Mouse (Mus musculus) midbrain, embryonic 13.5 days (tissue): ENCODE data around the gene Prkcb. TPM values are rescaled to one million over a fixed set of nuclear protein-coding genes. Genes with fewer than 3 reads are reported as not detected.

ENCODE experiments used
- ATAC-seq: fragments of 200-750 bp; cut with Nextera tagmentation; 2 replicates; pipeline ENCODE4 v1.8.0; 2017; ENCODE audit warnings: mild to moderate bottlenecking, moderate TSS enrichment, moderate library complexity
- H3K27ac ChIP-seq: fragments of 300-500 bp; sonication (generic); 2 replicates; pipeline ENCODE4 v1.5.1; 2015; ENCODE audit warnings: inconsistent platforms, mild to moderate bottlenecking, moderate library complexity
- H3K27me3 ChIP-seq: fragments of 300-500 bp; sonication (generic); 2 replicates; pipeline ENCODE4 v1.6.1; 2015; ENCODE audit warnings: mild to moderate bottlenecking, inconsistent platforms
- H3K36me3 ChIP-seq: fragments of 300-500 bp; sonication (generic); 2 replicates; pipeline ENCODE4 v1.6.1; 2015; ENCODE audit warnings: mild to moderate bottlenecking, inconsistent platforms
- H3K4me1 ChIP-seq: fragments of 300-500 bp; sonication (generic); replicated peaks from 2 replicates; pipeline ENCODE4 v1.6.1; 2015; ENCODE audit warnings: inconsistent platforms
- H3K4me2 ChIP-seq: fragments of 300-500 bp; sonication (generic); replicated peaks from 2 replicates; pipeline ENCODE4 v1.6.1; 2015; ENCODE audit warnings: moderate library complexity, mild to moderate bottlenecking, inconsistent platforms
- H3K4me3 ChIP-seq: fragments of 300-500 bp; sonication (generic); replicated peaks from 2 replicates; pipeline ENCODE4 v1.5.1; 2015; ENCODE audit warnings: mild to moderate bottlenecking, inconsistent platforms
- H3K9ac ChIP-seq: fragments of 300-500 bp; sonication (generic); replicated peaks from 2 replicates; pipeline ENCODE4 v1.6.1; 2015; ENCODE audit warnings: mild to moderate bottlenecking, inconsistent platforms
- H3K9me3 ChIP-seq: fragments of 300-500 bp; sonication (generic); 2 replicates; pipeline ENCODE4 v1.6.1; 2016; ENCODE audit warnings: mild to moderate bottlenecking, inconsistent platforms
- WGBS: fragments of 180-500 bp; shearing (Covaris S2); methylation state at CpG from one replicate; pipeline ENCODE4 v1.1.7; 2015; 5-methylcytosine and 5-hydroxymethylcytosine counted together
- polyA plus RNA-seq: library from polyadenylated mRNA; unstranded; fragments of >200 nt; fragmentation: Nextera tagmentation; extraction: Ambion mirVana; gene quantifications from 2 replicates; pipeline ENCODE4 v1.2.1, GENCODE M21; 2015

Gene Prkcb
- polyA plus RNA-seq, 1 experiment from 2014 or later: 46.4 TPM

GRCm38 (mm10) chr7:122379292-122379691, 90.7 kb downstream of the Prkcb start:
- ATAC-seq: no peak
- Histone ChIP-seq H3K4me2 (no peak overlapping the region), H3K27me3 (no peaks in the 10 kb centered on the region), H3K27ac (peak overlapping the region; percentile 55), H3K4me1 (peaks cover 31% of the 10 kb centered on the region), H3K9me3 (no peaks in the 10 kb centered on the region), H3K9ac (no peak overlapping the region), H3K4me3 (no peak overlapping the region), H3K36me3 (no peaks in the 10 kb centered on the region)
- WGBS: 25% methylated on average over 7 of the region's 7 CpGs

GRCm38 (mm10) chr7:122380336-122381130, 92.0 kb downstream of the Prkcb start:
- Histone ChIP-seq H3K4me3 (no peak overlapping the region), H3K9ac (no peak overlapping the region), H3K27me3 (no peaks in the 10 kb centered on the region), H3K27ac (no peak overlapping the region), H3K4me1 (peaks cover 31% of the 10 kb centered on the region), H3K4me2 (no peak overlapping the region), H3K9me3 (no peaks in the 10 kb centered on the region), H3K36me3 (no peaks in the 10 kb centered on the region)
- WGBS: 86% methylated on average over 10 of the region's 10 CpGs
- no peak for ATAC-seq

GRCm38 (mm10) chr7:122381560-122381959, 93.0 kb downstream of the Prkcb start:
- Histone ChIP-seq H3K27me3 (no peaks in the 10 kb centered on the region), H3K36me3 (no peaks in the 10 kb centered on the region)
- no peak for ATAC-seq

GRCm38 (mm10) chr7:122383260-122383659, 94.7 kb downstream of the Prkcb start:
- H3K9me3 ChIP-seq: no peaks in the 10 kb centered on the region
- H3K27me3 ChIP-seq: no peaks in the 10 kb centered on the region
- H3K27ac ChIP-seq: no peak overlapping the region
- H3K36me3 ChIP-seq: no peaks in the 10 kb centered on the region
- H3K4me1 ChIP-seq: peaks cover 29% of the 10 kb centered on the region
- H3K4me3 ChIP-seq: no peak overlapping the region
- ATAC-seq: no peak
- WGBS: 78% methylated on average over 2 of the region's 2 CpGs
- H3K9ac ChIP-seq: no peak overlapping the region
- H3K4me2 ChIP-seq: no peak overlapping the region

More at GRCm38 (mm10) chr7:122381560-122381959, 93.0 kb downstream of the Prkcb start:
- Histone ChIP-seq H3K4me2 (no peak overlapping the region), H3K4me3 (no peak overlapping the region), H3K9ac (no peak overlapping the region), H3K4me1 (peaks cover 31% of the 10 kb centered on the region), H3K9me3 (no peaks in the 10 kb centered on the region), H3K27ac (no peak overlapping the region)
- 68% methylated on average over 10 of the region's 10 CpGs for WGBS

GRCm38 (mm10) chr7:122384891-122385290, 96.3 kb downstream of the Prkcb start:
- Histone ChIP-seq H3K36me3 (no peaks in the 10 kb centered on the region), H3K9me3 (no peaks in the 10 kb centered on the region), H3K27me3 (no peaks in the 10 kb centered on the region), H3K9ac (no peak overlapping the region), H3K27ac (no peak overlapping the region), H3K4me3 (no peak overlapping the region), H3K4me2 (no peak overlapping the region), H3K4me1 (peaks cover 29% of the 10 kb centered on the region)
- 86% methylated on average over 8 of the region's 8 CpGs for WGBS
- ATAC-seq: no peak

GRCm38 (mm10) chr7:122386567-122386966, 98.0 kb downstream of the Prkcb start:
- H3K27ac ChIP-seq: no peak overlapping the region
- H3K27me3 ChIP-seq: no peaks in the 10 kb centered on the region
- no peak overlapping the region for H3K4me3 ChIP-seq
- 100% methylated on average over 1 of the region's 1 CpGs for WGBS
- no peaks in the 10 kb centered on the region for H3K9me3 ChIP-seq
- ATAC-seq: no peak
- H3K4me1 ChIP-seq: peaks cover 33% of the 10 kb centered on the region
- no peak overlapping the region for H3K9ac ChIP-seq
- H3K4me2 ChIP-seq: no peak overlapping the region
- no peaks in the 10 kb centered on the region for H3K36me3 ChIP-seq

GRCm38 (mm10) chr7:122387896-122388295, 99.3 kb downstream of the Prkcb start:
- 82% methylated on average over 4 of the region's 4 CpGs for WGBS
- no peaks in the 10 kb centered on the region for H3K9me3 ChIP-seq
- no peak overlapping the region for H3K4me2 ChIP-seq
- no peak overlapping the region for H3K9ac ChIP-seq
- no peak overlapping the region for H3K27ac ChIP-seq
- no peak overlapping the region for H3K4me3 ChIP-seq
- H3K27me3 ChIP-seq: no peaks in the 10 kb centered on the region
- ATAC-seq: no peak
- H3K36me3 ChIP-seq: no peaks in the 10 kb centered on the region
- peaks cover 31% of the 10 kb centered on the region for H3K4me1 ChIP-seq

- Histone ChIP-seq H3K36me3 (no peaks in the 10 kb centered on the region), H3K4me1 (peaks cover 31% of the 10 kb centered on the region), H3K27ac (peak overlapping the region; percentile 63; the same call in 1 of the 2 replicates), H3K4me2 (no peak overlapping the region), H3K4me3 (no peak overlapping the region), H3K9me3 (no peaks in the 10 kb centered on the region), H3K9ac (no peak overlapping the region), H3K27me3 (no peaks in the 10 kb centered on the region)
- ATAC-seq: no peak
- 54% methylated on average over 5 of the region's 5 CpGs for WGBS
These were observed 100.3 kb downstream of the Prkcb start for GRCm38 (mm10) chr7:122388858-122389257.

- H3K4me1 ChIP-seq: peaks cover 31% of the 10 kb centered on the region
- no peaks in the 10 kb centered on the region for H3K36me3 ChIP-seq
- peak overlapping the region; percentile 63 for H3K27ac ChIP-seq
- no peaks in the 10 kb centered on the region for H3K9me3 ChIP-seq
- H3K4me2 ChIP-seq: no peak overlapping the region
- H3K4me3 ChIP-seq: no peak overlapping the region
- H3K9ac ChIP-seq: 0 out of 2 replicates have a peak overlapping the region, but pooled peaks have one; percentile 34
- peak; percentile 66 for ATAC-seq
- 14% methylated on average over 6 of the region's 6 CpGs for WGBS
- H3K27me3 ChIP-seq: no peaks in the 10 kb centered on the region
These were observed 101.1 kb downstream of the Prkcb start for GRCm38 (mm10) chr7:122389633-122390032.

GRCm38 (mm10) chr7:122390200-122390599, 101.6 kb downstream of the Prkcb start:
- WGBS: 40% methylated on average over 5 of the region's 5 CpGs
- Histone ChIP-seq H3K9me3 (no peaks in the 10 kb centered on the region), H3K36me3 (no peaks in the 10 kb centered on the region), H3K9ac (no peak overlapping the region), H3K27ac (peak overlapping the region; percentile 63), H3K4me1 (peaks cover 31% of the 10 kb centered on the region), H3K4me3 (no peak overlapping the region), H3K4me2 (no peak overlapping the region), H3K27me3 (no peaks in the 10 kb centered on the region)
- ATAC-seq: peak; percentile 79

- H3K9ac ChIP-seq: no peak overlapping the region
- peak overlapping the region; percentile 19; the same call in 1 of the 2 replicates for H3K27ac ChIP-seq
- H3K36me3 ChIP-seq: no peaks in the 10 kb centered on the region
- 56% methylated on average over 4 of the region's 4 CpGs for WGBS
- no peak overlapping the region for H3K4me2 ChIP-seq
- no peak for ATAC-seq
- H3K4me3 ChIP-seq: no peak overlapping the region
- no peaks in the 10 kb centered on the region for H3K9me3 ChIP-seq
- H3K27me3 ChIP-seq: no peaks in the 10 kb centered on the region
- H3K4me1 ChIP-seq: peaks cover 31% of the 10 kb centered on the region
These were observed 102.1 kb downstream of the Prkcb start for GRCm38 (mm10) chr7:122390683-122391082.

GRCm38 (mm10) chr7:122391382-122391781, 102.8 kb downstream of the Prkcb start:
- ATAC-seq: no peak
- Histone ChIP-seq H3K27me3 (no peaks in the 10 kb centered on the region), H3K4me3 (no peak overlapping the region), H3K36me3 (no peaks in the 10 kb centered on the region), H3K4me2 (no peak overlapping the region), H3K9ac (no peak overlapping the region), H3K4me1 (peaks cover 31% of the 10 kb centered on the region), H3K27ac (no peak overlapping the region), H3K9me3 (no peaks in the 10 kb centered on the region)
- WGBS: 69% methylated on average over 3 of the region's 3 CpGs
